Mouse (Mus musculus): ENCODE results near the gene Ulk3.

GRCm38 (mm10) chr9:57577144-57577849 is 12.0 kb upstream of the Ulk3 start:
- TF ChIP-seq CTCF (IDR thresholded peaks at IDR 0.05; ENCODE audit: insufficient read depth, low read length), result no peak
- no peak for TF ChIP-seq POLR2A (IDR thresholded peaks at IDR 0.05; ENCODE audit: borderline replicate concordance, extremely low read depth, low read depth, low read length)
